Mouse (Mus musculus): ENCODE results near the gene Clcnkb. TPM values are rescaled to one million over a fixed set of nuclear protein-coding genes. Genes with fewer than 3 reads are reported as not detected.

Gene Clcnkb
- polyA plus RNA-seq (2015; fragmentation: Nextera tagmentation; extraction: Ambion mirVana), result not detected in 2 replicates

DNA sequence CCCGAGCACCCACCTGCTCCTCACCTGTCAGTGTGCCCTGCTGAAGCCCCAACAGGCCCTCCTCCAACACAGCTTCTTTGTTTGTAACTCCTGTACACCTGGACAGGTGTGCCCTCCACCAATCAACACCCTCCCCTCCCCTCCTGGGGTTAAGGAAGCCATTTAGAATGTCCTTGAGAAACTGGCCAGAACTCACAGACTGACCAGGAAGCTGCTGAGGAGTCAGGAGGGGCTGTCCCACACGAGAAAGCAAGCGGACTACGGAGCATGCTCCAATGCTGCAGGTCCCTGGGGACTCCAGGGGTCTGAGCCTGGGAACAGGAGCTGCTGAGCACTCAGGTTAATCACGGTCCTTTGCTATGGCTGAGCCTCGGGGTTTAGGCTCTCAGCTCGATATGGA is at the start of gene Clcnkb:
Gene Clcnkb (minus strand): TSS at position 91 of the 400 bp plus-strand sequence.
- Histone ChIP-seq H3K4me2 (replicated peaks) (no peak within 1 kb of the TSS), H3K4me3 (replicated peaks) (no peak within 1 kb of the TSS), H3K27me3 (0 out of 2 replicates have a peak, but pooled peaks cover 6% of the 10 kb centered on the region), H3K4me1 (replicated peaks) (no peaks in the 10 kb centered on the region), H3K27ac (no peak within 1 kb of the TSS), H3K9me3 (no peaks in the 10 kb centered on the region), H3K9ac (replicated peaks) (no peak within 1 kb of the TSS), H3K36me3 (no peaks in the 10 kb centered on the region)
- ATAC-seq, result no peak
- WGBS, result 71% methylated on average over 7 of the region's 7 CpGs

DNA sequence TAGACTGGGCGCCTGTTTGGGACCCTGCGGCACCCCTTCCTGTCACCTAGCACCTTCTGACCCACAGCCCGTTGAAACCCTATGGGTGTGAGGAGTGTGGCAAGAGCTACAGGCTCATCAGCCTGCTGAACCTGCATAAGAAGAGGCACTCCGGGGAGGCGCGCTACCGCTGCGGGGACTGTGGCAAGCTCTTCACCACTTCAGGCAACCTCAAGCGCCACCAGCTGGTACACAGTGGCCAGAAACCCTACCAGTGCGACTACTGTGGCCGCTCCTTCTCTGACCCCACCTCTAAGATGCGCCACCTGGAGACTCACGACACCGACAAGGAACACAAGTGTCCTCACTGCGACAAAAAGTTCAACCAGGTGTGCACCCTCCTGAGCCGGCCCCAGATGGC is 48.9 kb upstream of the Clcnkb start:
- no peak overlapping the region for H3K27ac ChIP-seq
- H3K9me3 ChIP-seq, result no peaks in the 10 kb centered on the region
- no peak overlapping the region for H3K4me3 ChIP-seq (replicated peaks)
- no peak for ATAC-seq
- H3K36me3 ChIP-seq, result peaks cover 84% of the 10 kb centered on the region
- H3K9ac ChIP-seq (replicated peaks), result no peak overlapping the region
- no peak overlapping the region for H3K4me2 ChIP-seq (replicated peaks)
- no peaks in the 10 kb centered on the region for H3K27me3 ChIP-seq
- H3K4me1 ChIP-seq (replicated peaks), result peaks cover 18% of the 10 kb centered on the region
- 74% methylated on average over 16 of the region's 16 CpGs for WGBS

DNA sequence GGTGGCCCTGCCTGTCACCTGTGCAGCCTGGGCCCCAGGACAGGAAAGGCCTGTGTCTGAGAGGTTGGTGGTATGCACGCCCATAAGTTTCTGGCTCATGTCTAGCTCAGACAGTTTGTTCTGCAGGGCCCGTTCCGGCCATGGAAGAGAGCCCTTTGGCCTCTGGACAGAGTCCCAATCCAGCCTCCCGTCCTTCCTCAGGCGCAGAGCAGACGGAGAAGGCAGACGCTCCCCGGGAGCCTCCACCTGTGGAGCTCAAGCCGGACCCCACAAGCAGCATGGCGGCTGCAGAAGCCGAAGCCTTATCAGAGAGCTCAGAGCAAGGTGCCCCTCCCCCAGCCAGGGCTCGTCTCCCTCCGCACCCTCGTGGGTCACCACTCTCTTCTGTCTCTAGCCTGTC is 47.7 kb upstream of the Clcnkb start:
- H3K4me2 ChIP-seq (replicated peaks), result no peak overlapping the region
- H3K27ac ChIP-seq, result no peak overlapping the region
- no peaks in the 10 kb centered on the region for H3K9me3 ChIP-seq
- no peaks in the 10 kb centered on the region for H3K27me3 ChIP-seq
- H3K36me3 ChIP-seq, result peaks cover 76% of the 10 kb centered on the region
- H3K4me1 ChIP-seq (replicated peaks), result peaks cover 31% of the 10 kb centered on the region
- H3K4me3 ChIP-seq (replicated peaks), result no peak overlapping the region
- 85% methylated on average over 14 of the region's 14 CpGs for WGBS
- no peak for ATAC-seq
- no peak overlapping the region for H3K9ac ChIP-seq (replicated peaks)

DNA sequence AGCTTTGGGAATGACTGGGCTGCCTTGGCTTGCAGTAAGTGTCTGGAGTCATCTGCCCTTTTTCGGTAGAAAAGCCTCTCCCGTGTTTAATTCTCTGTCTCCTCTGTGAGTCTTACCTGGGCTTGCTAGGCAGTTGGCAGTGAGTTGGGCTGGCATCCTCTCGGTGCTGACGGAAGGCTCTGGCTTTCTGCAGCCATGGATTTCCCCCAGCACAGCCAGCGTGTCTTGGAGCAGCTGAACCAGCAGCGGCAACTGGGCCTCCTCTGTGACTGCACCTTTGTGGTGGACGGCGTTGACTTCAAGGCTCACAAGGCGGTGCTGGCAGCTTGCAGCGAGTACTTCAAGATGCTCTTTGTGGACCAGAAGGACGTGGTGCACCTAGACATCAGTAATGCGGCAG is 45.8 kb upstream of the Clcnkb start:
- Histone ChIP-seq H3K27me3 (no peaks in the 10 kb centered on the region), H3K4me2 (replicated peaks) (no peak overlapping the region), H3K27ac (0 out of 2 replicates have a peak overlapping the region, but pooled peaks have one; percentile 9), H3K4me1 (replicated peaks) (peaks cover 39% of the 10 kb centered on the region), H3K9me3 (no peaks in the 10 kb centered on the region), H3K4me3 (replicated peaks) (no peak overlapping the region), H3K9ac (replicated peaks) (no peak overlapping the region), H3K36me3 (peaks cover 60% of the 10 kb centered on the region)
- 86% methylated on average over 12 of the region's 12 CpGs for WGBS
- ATAC-seq, result no peak

DNA sequence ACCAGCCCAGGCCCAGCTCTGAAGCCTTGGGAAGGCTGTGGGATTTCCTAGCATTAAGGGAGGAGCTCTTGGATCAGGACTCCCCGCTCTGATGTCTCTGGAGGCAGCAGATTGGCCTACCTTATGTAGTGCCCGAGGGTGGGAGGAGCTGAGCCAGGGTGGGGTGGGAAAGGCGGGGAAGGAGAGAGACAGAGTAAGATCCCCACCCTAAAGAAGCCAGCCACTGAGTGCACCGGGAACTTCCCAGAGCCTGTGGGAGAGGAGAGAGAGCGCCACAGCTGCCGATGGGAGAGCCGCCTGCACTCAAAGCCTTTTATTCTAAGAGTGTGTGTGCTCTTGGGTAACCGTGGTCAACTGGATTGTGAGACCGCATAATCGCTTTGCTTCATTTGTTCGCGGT is 45.3 kb upstream of the Clcnkb start:
- ATAC-seq, result peak; percentile 27; the same call in 1 of the 2 replicates

DNA sequence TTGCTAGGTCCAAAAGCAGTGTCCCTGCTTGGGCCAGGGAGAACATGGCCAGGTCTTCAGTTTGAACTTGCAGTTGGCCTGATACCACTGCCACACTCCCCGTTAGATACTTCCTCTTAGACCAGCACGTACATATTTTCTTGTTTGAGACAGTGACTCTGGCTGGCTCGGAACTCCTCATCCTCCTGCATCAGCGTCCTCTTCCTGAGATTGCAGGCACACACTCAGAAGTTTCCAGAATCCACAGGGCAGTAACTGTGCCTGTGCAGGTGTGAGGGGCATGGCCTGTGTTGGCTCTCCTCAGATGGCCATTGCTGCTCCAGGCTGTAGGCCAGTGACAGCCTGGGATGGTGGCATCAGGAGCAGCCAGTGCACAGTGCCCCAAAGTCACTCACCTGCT is 44.7 kb upstream of the Clcnkb start:
- Histone ChIP-seq H3K4me1 (replicated peaks) (peaks cover 39% of the 10 kb centered on the region), H3K27me3 (no peaks in the 10 kb centered on the region), H3K4me3 (replicated peaks) (no peak overlapping the region), H3K27ac (no peak overlapping the region), H3K36me3 (peaks cover 59% of the 10 kb centered on the region), H3K9me3 (no peaks in the 10 kb centered on the region), H3K9ac (replicated peaks) (no peak overlapping the region), H3K4me2 (replicated peaks) (no peak overlapping the region)
- 94% methylated on average over 4 of the region's 4 CpGs for WGBS
- no peak for ATAC-seq

More for the DNA sequence above, 45.3 kb upstream of the Clcnkb start:
- WGBS, result 22% methylated on average over 12 of the region's 12 CpGs
- no peaks in the 10 kb centered on the region for H3K27me3 ChIP-seq
- H3K4me1 ChIP-seq (replicated peaks), result peaks cover 39% of the 10 kb centered on the region
- peak overlapping the region; percentile 9; the same call in 1 of the 2 replicates for H3K27ac ChIP-seq
- H3K4me3 ChIP-seq (replicated peaks), result no peak overlapping the region
- H3K9ac ChIP-seq (replicated peaks), result no peak overlapping the region
- H3K9me3 ChIP-seq, result no peaks in the 10 kb centered on the region
- peaks cover 60% of the 10 kb centered on the region for H3K36me3 ChIP-seq
- H3K4me2 ChIP-seq (replicated peaks), result no peak overlapping the region

DNA sequence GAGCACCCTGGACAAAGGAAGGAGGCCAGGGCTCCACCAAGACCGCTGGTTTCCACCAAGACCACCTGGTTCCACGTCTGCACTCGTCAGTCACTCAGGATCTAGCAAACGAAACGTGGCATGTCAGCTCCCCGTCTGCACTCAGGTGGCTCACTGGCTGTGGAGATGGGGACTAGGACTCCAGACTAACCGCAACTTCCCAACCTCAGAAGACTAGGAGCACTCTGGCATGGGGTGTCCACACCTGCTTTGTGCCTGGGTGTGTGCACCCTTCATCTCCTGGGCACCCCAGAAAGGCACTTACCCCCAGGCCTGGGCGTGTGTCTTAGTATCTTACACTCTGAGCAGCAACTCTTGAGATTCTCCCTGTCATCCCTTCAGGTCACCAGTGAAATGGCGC is 44.0 kb upstream of the Clcnkb start:
- H3K9ac ChIP-seq (replicated peaks), result no peak overlapping the region
- no peaks in the 10 kb centered on the region for H3K9me3 ChIP-seq
- H3K27ac ChIP-seq, result no peak overlapping the region
- no peak overlapping the region for H3K4me2 ChIP-seq (replicated peaks)
- peaks cover 39% of the 10 kb centered on the region for H3K4me1 ChIP-seq (replicated peaks)
- ATAC-seq, result no peak
- no peaks in the 10 kb centered on the region for H3K27me3 ChIP-seq
- H3K4me3 ChIP-seq (replicated peaks), result no peak overlapping the region
- H3K36me3 ChIP-seq, result peaks cover 56% of the 10 kb centered on the region
- WGBS, result 88% methylated on average over 9 of the region's 9 CpGs

DNA sequence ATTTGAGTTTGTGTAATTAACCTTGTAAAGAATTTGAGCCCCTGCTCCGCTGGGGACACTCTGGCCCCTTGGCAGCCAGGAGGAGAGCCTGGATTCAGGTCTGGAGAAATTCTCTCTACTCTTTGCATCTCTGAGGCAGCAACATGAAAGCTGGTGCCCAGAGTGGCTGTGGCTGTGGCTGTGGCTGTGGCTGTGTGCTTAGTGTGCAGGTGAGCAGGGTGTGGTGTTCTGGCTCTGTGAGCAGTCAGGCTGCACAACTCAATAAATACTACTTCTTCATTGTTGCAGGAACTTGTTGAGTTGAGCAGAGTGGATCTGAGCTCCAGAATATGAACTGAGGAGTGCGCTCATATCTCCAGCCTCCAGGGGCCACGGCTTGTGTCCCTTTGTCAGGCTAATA is 43.1 kb upstream of the Clcnkb start:
- no peak overlapping the region for H3K4me2 ChIP-seq (replicated peaks)
- no peaks in the 10 kb centered on the region for H3K9me3 ChIP-seq
- no peak overlapping the region for H3K9ac ChIP-seq (replicated peaks)
- H3K4me3 ChIP-seq (replicated peaks), result no peak overlapping the region
- no peak overlapping the region for H3K27ac ChIP-seq
- 63% methylated on average over 3 of the region's 3 CpGs for WGBS
- ATAC-seq, result no peak
- peaks cover 48% of the 10 kb centered on the region for H3K36me3 ChIP-seq
- no peaks in the 10 kb centered on the region for H3K27me3 ChIP-seq
- H3K4me1 ChIP-seq (replicated peaks), result peaks cover 39% of the 10 kb centered on the region

DNA sequence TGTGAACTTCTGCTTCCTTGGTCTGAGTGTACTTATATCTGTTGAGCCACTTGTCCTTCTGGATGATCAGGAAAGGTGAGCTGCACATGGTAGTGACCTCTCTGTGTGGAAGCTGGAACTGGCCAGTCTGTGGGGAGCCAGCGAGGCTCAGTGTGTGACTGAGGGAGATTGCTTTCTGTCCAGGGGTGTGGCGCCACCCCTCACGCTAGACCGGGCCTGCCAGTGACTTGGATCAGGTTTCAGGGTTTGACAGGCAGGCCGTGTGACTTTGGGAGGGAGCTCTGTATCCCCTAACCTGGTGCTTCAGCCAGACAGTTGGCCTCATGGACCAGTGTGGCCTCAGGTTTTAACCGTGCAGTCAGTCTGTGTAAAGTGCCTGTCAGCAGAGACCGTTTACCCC is 42.4 kb upstream of the Clcnkb start:
- whole genome bisulfite sequencing, result 17% methylated on average over 7 of the region's 7 CpGs
- Histone ChIP-seq H3K9ac (replicated peaks) (peak overlapping the region; percentile 48; the same call in 1 of the 2 replicates), H3K4me1 (replicated peaks) (peaks cover 39% of the 10 kb centered on the region), H3K4me3 (replicated peaks) (no peak overlapping the region), H3K4me2 (replicated peaks) (no peak overlapping the region), H3K27ac (no peak overlapping the region), H3K9me3 (no peaks in the 10 kb centered on the region), H3K36me3 (peaks cover 43% of the 10 kb centered on the region), H3K27me3 (no peaks in the 10 kb centered on the region)
- ATAC-seq, result no peak

DNA sequence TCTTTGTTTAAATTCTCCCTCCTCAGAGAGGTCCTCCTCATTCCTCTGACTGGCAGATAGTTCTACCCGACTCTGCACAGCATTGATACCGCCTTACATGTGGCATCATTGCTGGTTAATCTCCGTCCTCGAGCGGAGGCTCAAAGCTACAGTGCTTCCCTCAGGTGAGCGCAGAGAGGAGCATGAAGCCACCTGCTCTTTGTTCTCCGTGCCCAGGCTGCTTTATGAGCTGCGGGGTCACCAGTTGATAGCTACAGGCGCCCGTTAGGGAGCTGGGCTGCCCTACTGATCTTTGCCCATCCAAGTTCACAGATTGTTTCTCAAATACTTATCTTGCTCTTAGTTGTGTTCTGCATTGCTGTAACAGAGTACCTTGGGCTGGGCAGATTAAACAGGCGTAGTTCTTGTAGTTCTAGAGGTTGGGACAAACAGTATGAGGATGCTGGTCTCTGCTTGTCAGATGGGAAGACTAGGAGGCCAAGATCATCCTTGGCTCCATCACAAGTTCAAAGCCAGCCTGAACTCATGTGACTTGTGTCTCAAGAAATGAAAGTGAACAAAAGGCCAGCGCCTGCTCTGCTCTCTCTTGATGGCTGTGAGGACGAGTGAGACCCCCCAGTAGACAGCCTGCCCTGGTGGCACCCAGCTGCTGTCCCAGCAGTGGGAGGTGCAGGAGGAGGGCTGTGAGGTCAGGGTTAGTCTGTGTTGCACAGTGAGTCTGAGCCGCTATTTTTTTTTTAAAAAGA is 40.6 kb upstream of the Clcnkb start:
- Histone ChIP-seq H3K27ac (no peak overlapping the region), H3K4me1 (replicated peaks) (peaks cover 34% of the 10 kb centered on the region), H3K9ac (replicated peaks) (no peak overlapping the region), H3K4me2 (replicated peaks) (no peak overlapping the region), H3K27me3 (no peaks in the 10 kb centered on the region), H3K9me3 (no peaks in the 10 kb centered on the region), H3K4me3 (replicated peaks) (no peak overlapping the region), H3K36me3 (peaks cover 44% of the 10 kb centered on the region)
- no peak for ATAC-seq
- 93% methylated on average over 14 of the region's 14 CpGs for WGBS

DNA sequence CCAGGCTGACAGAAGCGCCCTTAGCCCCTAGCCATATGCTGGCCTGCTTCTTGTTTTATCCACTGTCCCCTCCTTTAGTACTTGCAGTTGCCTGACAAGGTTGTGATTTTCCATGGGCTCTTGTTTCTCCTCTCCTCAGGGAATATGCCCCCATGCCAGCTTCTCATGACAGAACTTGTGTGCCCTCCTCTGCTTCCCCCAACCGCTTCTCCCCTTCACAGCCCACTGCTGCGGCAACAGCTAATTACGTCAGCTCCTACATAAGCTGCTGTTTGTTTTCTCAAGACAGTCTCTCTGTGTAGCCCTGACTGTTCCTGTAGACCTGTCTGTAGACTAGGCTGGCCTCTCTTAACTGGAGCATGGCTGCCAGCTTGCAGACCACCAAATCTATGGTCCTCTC is 39.7 kb upstream of the Clcnkb start:
- H3K4me1 ChIP-seq (replicated peaks), result peaks cover 26% of the 10 kb centered on the region
- no peak overlapping the region for H3K4me3 ChIP-seq (replicated peaks)
- ATAC-seq, result no peak
- no peaks in the 10 kb centered on the region for H3K27me3 ChIP-seq
- no peak overlapping the region for H3K27ac ChIP-seq
- H3K9ac ChIP-seq (replicated peaks), result no peak overlapping the region
- H3K36me3 ChIP-seq, result peaks cover 50% of the 10 kb centered on the region
- H3K4me2 ChIP-seq (replicated peaks), result no peak overlapping the region
- 87% methylated on average over 4 of the region's 4 CpGs for WGBS
- H3K9me3 ChIP-seq, result no peaks in the 10 kb centered on the region

DNA sequence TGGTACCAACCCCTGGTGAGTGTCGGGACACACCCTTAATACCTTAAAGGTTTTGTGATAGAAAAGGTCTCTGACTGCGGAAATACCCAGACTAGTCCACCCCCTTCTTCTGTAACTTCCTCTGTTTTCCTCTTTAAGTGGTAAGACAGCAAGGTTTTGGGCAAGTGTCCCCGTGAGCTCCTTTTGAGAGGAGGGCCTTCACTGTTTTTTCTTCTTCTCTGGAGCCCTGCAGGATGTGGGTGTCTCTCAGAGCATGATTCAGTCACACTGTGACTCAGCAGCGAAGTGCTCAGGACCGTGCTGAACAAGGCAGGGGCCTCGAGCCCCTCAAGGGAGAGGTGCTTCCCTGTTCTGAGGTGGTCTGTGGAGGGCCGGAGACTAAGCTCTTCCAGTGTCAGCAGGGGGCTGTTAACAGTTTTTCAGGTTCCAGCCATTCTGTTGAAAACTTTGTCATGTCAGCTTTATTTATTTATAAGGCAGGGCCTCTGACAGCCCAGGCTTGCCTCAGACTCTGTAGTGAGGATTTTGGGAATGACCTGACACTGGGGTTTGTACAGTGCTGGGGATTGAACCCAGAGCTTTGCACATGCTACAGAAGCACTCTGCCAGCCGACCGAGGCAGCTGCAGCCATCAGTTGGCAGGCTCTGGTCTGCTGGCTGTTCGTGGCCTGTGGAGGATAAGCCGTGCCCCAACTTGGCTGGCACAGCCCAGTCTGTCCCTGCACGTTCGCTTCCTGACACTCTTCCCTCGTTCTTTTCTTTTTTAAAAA is 39.0 kb upstream of the Clcnkb start:
- peaks cover 21% of the 10 kb centered on the region for H3K4me1 ChIP-seq (replicated peaks)
- peaks cover 55% of the 10 kb centered on the region for H3K36me3 ChIP-seq
- H3K4me3 ChIP-seq (replicated peaks), result no peak overlapping the region
- no peak overlapping the region for H3K9ac ChIP-seq (replicated peaks)
- ATAC-seq, result no peak
- H3K27me3 ChIP-seq, result no peaks in the 10 kb centered on the region
- H3K4me2 ChIP-seq (replicated peaks), result no peak overlapping the region
- WGBS, result 86% methylated on average over 14 of the region's 14 CpGs
- no peaks in the 10 kb centered on the region for H3K9me3 ChIP-seq
- no peak overlapping the region for H3K27ac ChIP-seq
